Mouse (Mus musculus) adrenal gland, postnatal 25 days (tissue): ENCODE measurements around the gene Emilin2. TPM values are rescaled to one million over a fixed set of nuclear protein-coding genes. Genes with fewer than 3 reads are reported as not detected.
"Not testable (repeated sequence)": the region's sequence is repeated elsewhere in the genome, so short reads cannot be mapped to it uniquely, and the experiment has no call there.

Experiments
- DNase-seq: peaks from one replicate; pipeline ENCODE4 v3.0.0; 2021; ENCODE audit warnings: mixed read lengths
- long read RNA-seq: library from polyadenylated mRNA; stranded (forward); transcript quantifications from one replicate; pipeline ENCODE4 v2.0.0, GENCODE M21; 2021
- total RNA-seq: library from RNA; stranded (reverse); gene quantifications from 2 replicates; pipeline ENCODE4 v1.2.3, GENCODE M21; 2021

Emilin2 gene
- 4.4 and 5.2 TPM in 2 replicates for total RNA-seq
- long read RNA-seq, partial matches to known transcripts = 1 of 4 reads
- long read RNA-seq, other reads (novel, unspliced or antisense) = 0 of 4 reads

DNA sequence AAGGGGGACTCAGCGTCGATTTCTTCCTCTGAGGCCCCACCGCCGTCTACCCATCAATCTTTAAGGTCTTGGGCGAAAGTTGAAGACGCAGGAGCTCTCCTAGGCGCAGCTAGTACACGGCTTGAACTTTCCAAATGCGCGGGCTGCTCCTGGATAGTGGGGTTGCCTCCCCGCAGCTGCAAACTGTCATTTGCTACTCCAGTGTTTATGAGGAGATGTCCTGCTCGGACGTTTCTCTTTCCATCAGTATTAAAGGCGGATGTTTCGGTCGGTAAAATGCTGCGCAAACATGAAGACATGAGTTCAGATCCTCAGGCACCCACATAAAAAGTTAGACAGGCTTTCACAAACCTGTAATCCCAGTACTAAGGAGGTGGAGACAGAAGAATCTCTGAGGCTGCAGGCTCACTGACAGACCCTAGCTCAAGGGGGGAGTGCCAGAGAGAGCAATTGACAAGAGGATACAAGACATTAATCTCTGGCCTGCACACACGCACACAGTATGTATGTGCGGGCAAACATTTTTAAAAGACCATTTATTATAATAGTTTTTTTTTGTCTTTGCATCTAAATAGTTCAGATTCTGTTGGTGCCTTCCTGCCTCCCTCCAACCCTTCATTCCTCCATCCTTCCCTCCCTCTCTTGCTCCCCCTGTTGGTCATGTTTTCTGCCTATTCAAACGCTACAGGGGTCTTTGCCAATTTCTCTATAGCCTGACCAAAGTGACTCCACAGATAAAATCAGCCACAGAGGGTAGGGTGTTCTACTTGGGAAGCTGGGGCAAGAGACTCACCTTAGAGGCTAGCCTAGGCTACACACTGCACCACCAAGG lies at the start of gene Emilin2:
Emilin2 (minus strand) TSS at position 639 of the 832 bp plus-strand sequence.
- no peak for DNase-seq

DNA sequence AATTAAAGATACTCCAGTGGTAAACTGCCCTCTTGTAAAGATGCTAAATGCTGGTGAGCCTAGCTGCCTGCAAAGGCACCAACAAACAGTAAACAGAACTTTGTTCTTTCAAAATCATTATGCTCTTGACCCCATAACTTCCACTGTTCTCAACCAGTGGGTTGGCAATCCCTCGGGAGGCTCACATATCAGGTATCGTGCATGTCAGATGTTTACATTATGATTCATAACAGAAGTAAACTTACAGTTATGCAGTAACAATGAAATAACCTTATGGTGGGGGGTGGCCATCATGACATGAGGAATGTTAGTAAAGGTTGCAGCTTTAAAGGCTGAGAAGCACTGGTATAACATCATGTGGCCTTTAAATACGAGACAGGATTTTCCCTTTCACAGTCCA lies 43.7 kb upstream of the Emilin2 start:
- no peak for DNase-seq

DNA sequence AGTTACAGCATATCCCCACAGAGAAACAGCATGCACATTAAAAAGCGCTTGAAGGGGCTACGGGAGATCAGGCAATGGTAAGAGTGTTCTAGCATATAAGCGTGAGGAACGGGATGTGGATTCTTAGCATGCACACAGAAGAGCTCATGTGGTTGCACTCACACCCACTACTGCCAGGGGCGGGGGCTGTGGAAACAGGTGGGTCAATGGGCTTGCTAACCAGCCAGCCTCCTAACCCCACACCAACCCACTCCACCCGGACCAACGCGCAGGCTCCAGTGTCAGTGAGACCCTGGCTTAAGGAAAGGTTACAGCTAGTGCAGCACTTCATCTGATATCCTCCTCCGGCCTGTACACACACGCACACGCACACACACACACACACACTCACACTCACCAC lies 42.4 kb upstream of the Emilin2 start:
- DNase-seq = no peak

DNA sequence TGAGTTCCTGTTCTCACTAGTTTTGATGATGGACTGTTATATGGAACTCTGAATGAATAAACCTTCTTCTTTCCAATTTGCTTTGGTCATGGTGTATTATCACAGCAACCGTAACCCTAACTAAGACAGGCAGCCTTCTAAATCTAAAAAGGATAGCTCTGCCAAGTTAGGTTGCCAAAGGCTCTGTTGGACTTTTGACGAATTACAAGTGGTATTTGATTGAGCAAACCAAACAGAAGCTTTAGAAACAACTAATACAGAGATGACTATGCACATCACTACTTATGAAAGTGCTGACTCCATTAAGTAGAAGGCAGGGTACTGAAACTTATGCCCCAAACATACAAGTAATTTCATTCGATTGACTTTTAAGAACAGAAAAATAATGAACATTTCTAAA lies 36.4 kb upstream of the Emilin2 start:
- no peak for DNase-seq

DNA sequence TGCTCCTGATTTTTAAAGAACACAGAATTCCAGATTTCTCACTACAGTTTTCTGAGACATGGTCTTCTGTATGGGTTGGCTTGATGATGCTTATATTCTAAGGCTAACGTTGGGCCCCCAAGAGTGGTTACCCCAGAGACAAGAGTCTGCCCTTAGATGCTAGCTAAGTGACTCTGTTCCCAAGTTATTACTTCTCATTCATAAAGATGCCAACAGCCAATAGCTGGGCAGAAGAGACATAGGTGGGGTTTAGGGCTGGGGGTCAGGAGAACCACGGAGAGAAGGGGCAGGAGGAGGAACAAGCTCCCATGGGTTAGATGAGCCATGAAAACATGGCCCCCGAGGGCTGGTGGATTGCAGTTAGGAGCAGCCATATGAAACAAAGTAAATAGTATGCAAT lies 30.2 kb upstream of the Emilin2 start:
- no peak for DNase-seq

DNA sequence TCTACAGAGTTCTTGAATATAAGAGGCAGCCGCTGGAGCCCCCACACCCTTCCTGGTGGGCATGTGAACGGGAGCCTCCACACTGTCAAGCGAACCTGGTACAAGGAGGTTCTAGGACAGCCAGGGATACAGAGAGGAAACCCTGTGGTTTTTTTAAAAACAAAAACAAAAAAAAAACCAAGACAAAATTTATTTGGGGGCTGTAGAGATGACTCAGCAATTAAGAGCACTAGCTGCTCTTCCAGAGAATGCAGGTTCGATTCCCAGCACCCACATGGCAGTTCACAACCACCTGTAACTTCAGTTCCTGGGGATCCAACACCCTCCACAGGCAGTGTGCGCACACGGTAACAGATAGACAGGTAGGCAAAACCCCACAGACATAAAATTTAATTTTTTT lies 26.8 kb upstream of the Emilin2 start:
- DNase-seq = no peak

DNA sequence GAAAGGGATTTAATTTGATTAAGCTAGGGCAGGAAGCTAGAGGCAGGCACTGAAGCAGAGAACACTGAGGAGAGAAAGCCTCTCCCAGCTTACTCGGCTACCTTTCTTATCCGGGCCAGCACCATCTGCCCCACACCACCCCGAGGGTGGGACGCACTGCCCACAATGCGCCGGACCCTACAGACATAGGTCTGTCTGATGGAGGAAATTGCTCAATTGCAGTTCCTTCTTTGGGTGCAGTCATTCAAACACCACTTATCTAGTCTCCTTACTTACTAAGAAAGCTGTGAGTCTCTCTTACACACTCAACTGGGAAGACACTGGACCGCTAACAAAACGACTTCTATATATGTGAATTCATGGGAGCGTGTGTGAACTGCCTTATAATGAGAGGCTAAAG lies 25.8 kb upstream of the Emilin2 start:
- DNase-seq = no peak

DNA sequence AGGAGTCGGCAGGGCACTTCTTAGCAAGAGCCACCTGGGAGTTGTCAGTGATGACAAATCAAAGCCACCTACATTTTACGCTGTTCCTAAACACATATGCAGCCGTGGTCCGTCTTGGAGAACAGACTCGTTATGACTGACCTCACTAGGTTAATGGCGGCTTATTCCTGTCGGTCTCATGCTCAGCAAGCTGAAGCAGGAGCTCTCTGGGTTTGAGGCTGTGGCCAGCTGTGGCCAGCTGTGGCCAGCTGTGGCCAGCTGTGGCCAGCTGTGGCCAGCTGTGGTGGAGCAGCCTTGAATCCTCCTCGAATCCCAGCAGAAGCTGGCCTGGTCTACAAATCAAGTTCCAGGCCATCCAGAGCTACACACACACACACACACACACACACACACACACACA lies 24.6 kb upstream of the Emilin2 start:
- no peak for DNase-seq

DNA sequence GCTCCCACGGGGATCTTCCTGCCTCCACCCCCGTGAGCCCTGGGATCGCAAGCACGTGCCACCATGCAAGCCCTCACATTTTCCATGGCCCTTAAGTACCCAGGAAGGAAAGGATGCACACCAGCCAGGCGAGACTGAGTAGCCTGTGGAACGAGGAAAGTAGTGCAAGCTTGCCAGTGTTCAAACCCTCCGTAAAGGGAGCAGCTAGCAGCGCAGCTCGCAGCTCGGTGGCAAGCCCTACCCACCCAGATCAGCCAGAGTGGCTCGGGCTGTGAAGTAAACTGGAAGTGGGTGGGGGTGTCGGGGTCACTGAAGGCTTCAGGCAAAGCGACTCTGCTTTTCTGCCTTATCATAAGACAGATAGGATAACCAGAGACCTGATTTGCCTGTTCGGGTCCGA lies 20.5 kb upstream of the Emilin2 start:
- no peak for DNase-seq

DNA sequence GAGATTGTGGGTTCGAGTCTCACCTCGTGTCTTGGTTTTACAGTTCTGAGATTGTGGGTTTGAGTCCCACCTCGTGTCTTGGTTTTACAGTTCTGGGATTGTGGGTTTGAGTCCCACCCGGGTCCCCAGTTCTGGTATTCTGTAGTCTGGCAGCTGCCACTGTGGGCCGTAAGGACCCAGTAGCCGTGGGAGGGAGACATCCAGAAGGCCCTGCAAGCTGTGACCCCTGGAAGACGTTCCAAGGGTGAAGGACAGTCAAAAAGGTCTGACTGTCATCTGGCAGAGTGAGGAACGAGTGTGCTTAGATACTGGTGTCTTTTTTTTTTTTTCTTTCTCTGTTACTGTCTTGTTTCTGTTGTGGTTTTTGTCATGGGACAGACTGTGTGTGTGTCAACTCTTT lies 9.0 kb upstream of the Emilin2 start:
- DNase-seq = not testable (repeated sequence)

DNA sequence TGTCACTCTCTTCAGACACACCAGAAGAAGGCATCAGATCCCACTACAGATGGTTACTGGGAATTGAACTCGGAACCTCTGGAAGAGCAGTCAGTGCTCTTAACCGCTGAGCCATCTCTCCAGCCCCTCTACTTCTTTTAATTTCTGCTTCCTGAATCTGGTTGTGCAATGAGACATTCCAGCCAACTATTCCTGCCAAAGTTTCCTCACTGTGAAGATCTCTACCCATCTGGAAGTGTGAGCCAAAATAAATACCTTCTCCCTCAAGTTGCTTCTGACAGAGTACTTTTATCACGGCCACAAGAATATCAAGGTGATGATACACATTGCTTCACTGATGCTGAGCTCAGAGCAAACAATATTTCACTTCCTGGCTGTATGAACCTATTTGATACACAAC lies 7.6 kb upstream of the Emilin2 start:
- DNase-seq = no peak

DNA sequence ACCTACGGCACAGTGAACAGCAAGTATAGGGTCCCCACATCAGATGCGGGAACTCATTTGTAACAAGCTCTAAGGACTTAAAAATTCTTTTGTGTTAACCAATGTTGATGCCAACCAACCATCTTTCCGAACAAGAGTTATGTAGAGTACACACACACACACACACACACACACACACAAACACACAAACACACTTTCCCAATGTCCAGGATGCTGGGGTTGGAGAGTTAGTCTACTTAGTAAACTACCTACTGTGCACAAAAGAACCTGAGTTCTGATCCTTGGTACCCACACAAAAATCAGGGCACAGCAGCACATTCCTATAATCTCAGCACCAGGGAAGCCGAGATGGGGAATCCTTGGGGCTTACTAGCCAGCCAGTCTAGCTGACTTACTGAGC lies 5.8 kb upstream of the Emilin2 start:
- no peak for DNase-seq

DNA sequence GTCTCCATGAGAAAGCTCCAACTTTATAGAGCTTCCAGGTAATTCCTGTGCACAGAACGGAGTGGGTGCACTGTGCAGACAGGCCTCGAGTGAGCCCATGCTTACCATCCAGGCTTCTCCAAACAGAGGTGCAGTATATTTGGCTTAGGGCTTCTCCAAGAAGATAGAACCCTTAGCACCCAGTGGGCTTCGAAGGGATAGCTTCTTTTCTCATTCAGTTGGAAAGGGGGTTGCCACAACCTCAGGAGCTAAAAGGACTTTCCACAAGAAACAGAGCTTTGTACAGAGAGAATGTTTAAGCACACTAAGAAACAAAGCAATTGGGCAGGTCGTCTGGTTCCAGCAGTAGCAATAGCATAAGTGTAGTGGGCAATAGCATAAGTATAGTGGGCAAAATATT lies 2.5 kb upstream of the Emilin2 start:
- no peak for DNase-seq

DNA sequence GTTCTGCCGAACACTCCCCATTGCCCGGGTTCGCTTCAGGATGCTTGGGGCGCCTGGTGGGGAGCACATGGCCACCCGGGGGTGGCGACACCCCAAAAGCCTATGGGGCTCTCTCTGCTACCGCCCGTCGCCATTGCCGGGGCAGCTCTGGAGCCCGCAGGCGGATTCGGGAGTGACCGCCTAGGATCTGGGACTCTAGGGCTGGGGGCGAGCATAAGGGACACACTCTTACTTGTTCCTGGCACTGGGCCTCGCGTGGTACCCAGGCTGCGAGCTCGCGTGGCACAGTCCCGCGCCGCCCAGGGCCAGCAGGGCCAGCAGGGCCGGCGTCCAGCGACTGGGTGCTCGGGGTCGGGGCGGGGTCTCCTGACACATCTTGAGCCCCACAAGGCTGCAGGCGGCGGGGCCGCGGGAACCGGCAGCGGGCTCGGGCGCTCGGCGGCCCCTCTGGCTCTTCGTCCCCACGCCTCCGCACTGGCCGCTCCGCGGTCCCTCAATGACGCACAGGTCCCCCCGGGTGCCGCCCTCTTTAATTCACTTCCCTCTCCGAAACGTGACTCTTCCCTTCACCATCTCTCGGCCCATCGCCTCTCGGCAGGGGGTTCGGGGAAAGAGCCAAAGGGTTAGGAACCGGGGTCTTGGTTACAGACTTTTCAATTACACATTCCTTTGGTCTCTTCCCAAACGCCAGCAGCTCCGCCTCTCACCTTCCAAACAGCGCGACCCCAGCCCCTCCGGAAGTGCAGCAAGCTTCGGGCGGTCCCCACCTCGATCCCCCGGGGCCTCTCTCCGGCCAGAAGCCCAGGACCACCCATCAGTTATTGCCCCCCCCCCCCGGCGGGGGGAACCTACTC lies 1.1 kb downstream of the Emilin2 start:
- peak; percentile 39 for DNase-seq

DNA sequence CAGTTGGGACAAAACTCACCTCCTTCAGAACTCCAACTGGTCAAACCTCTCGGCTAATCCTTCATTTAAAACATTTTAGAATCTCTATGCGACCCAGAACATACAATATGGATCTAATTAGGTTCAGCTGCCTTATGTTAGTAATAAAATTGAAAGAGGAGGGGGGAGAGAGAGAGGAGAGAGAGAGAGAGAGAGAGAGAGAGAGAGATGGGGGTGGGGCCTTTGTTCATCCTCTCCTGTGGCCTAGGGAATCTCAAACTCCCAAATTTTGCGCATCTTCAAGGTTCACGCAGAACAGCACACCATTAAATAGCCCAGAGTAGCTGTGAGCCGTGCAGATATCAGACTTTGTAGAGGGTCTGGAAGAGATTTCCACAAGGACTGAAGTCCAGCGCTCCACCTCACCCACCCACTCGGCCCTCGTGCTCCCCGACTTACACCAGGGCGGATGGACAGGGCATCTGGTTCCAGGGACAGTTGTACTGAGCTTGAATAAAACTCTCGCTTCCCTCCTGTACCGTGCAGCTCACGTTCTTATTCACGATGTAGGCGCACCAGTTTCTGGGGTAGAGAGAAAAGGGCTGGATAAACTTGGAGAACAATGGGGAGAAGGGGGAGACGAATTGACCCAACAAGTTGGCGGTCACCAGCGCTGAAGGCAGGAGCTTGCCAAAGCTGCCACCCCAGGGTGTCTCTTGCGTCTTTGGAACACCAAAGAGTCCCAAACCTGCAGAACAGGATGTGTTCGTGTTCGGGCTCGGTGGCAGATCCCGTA lies 1.9 kb downstream of the Emilin2 start:
- peak; percentile 9 for DNase-seq

DNA sequence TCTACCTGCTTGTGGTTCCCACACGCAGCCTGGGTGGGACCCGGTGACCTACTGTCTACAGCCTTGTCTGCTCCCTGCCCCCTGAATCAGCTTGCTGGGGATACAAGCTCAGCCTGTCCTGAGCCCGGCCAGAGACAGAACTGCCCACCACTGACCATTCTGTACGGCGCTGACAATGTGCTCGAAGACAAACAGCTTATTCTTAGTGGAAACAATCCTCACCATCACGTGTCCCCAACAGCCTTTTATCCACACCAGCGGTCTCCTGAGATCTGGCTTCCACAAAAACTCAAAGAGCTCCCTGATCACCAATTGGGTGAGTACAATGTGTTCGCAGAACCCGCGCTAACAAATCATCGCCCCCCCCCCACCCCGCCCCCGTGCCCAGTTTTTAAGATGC lies 2.6 kb downstream of the Emilin2 start:
- DNase-seq = no peak

DNA sequence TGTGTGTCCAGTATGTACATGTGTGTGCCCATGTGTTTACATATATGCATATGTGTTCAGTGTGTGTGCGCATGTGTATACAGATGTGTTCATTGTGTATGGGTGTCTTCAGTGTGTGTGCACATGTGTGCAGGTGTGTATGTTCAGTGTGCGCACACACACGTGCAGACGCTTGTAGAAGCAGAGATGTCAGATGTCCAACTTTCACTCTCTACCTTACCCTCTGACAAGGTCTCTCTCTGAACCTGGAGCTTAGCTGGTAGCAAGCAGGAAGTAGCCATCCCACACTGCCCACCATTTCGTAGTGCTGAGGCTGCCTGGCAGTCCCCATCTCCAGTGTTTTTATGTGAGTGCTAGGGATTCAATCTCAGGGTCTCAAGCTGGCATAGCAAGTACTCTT lies 3.5 kb downstream of the Emilin2 start:
- DNase-seq = no peak

DNA sequence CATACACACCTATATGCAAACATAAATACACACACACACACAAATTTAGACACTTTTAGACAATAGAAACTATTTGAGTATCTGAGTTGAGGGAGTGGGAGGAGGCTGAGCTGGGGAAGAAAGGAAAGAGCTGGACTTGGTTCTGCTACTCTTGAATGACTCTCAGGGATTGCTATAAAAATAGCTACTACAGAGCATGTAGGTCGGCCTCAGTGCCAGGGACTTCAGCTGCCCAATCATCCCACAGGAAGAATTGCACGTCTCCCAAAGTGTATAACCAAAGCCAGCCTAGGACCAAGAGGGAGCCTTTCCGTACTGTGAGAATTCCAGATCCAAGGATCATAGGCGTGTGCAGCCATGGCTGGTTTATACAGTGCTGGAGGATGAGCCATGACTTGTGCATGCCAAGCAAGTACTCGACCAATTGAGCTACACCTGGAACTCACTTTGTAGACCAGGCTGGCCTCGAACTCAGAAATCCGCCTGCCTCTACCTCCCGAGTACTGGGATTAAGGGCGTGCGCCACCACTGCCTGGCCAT lies 4.5 kb downstream of the Emilin2 start:
- no peak for DNase-seq

DNA sequence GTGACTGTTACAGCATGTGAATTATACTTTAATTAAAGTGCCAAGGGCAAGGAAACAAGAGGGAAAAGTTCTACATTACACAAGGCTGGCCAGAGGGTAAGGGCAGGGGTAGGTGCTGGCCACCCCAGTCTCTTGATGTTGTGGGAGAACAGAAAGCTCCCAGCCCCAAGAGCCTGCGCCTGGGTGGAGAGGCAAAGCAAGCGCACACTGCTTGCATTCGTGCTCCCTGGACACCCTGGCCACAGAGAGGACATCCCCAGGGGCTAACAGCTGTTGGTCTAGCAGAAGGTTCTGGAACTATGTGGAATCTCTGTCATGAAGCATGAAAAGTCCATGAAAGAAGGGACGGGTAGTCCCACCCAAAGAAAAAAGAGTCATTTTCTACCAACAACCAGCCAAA lies 5.1 kb downstream of the Emilin2 start:
- no peak for DNase-seq

DNA sequence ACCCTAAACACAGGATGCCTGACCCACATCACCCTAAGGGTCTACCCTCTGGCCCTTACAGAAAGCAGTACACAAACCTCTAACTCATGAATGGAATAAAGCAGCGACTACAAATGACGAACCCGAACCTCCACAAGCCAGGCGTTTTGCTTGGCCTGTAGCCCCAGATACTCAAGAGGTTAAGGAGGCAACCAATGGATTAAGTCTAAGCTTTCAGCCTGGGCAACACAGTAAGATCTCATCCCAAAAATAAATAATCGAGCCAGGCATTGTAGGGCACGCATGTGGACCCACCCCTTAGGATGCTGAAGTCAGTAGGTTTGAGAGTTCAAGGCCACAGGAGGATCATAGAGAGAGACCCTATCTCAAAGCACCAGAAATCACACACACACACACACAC lies 5.7 kb downstream of the Emilin2 start:
- no peak for DNase-seq

DNA sequence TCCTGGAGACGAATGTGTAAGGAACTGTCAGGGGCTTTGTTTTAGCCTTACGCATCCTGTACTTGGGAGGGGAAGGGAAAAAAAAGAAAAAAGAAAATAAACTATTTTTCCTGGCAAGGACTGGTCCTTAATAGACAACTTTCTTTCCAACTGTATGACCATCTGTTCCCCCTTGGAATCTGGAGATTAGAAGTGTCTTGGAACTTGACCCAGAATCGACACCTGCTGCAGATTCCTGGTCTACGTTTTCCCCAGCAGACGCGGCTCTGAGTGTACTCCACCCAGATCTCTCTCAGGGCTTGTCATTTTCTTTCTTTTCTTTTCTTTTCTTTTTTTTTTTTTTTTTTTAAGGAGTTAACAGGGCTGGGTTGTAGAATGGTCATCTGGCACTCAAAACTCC lies 8.3 kb downstream of the Emilin2 start:
- DNase-seq = no peak

DNA sequence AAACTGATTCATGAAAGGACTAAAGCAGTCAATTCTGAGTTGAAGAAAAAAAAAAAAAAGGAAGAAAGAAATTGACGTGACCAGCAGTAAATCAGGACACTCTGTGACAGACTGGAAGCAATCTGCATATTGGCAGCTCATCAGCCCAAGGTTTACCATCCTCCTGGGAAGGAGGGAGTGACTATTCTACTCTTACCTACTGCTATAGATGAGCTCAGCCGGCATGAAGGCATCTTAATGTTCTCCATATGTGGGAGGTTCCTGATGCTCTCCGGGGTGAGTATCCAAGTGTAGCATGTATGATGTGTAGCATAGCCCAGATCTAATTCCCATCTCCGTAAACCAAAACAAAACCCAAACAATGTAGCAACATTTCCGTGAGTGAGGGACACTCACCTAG lies 10.4 kb downstream of the Emilin2 start:
- no peak for DNase-seq
